Mouse (Mus musculus) kidney, postnatal 25 days (tissue): ENCODE results near the gene Clmn.

Source experiments
- DNase-seq, 2 experiments: peaks; one replicate each; pipeline ENCODE4 v3.0.0; 2021; ENCODE audit warnings: mixed read lengths in 2 of 2

Gene Clmn

DNA sequence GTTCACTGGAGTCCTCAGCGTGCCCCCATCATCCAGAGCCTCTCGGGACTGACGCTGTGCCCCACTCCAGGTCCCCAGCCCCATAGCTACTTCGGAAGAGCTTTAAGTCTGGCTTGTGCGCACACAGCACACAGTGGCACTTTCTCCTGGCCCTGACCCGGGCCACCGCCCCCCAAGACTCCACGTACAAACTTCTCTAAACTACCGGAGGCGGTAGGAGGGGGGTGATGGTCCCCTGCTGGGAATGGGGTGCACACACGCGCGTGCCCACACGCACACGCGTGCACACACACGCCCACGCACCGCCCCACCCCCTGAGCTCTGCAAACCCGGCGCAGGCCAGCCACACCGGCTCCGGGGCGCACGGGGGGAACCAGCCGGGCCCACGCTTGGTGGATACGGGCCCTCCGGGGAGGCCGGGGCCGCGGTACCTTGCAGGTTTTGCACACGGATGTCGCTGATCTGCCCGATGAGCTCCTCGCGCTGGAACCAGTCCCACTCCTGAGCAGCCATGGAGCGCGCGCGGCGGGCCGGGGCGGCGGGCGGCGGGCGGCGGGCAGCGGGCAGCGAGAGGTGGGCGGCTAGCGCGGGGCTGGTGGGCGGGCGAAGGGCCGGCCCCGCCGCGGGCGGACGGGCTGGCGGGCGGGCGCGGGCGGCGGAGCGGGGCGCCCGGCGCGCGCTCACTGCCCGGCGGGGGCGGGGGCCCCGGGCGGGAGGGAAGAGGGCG, at the start of gene Clmn:
Gene Clmn (minus strand): TSS at position 638 of the 727 bp plus-strand sequence.
- DNase-seq = peak; percentile 48 to 76

DNA sequence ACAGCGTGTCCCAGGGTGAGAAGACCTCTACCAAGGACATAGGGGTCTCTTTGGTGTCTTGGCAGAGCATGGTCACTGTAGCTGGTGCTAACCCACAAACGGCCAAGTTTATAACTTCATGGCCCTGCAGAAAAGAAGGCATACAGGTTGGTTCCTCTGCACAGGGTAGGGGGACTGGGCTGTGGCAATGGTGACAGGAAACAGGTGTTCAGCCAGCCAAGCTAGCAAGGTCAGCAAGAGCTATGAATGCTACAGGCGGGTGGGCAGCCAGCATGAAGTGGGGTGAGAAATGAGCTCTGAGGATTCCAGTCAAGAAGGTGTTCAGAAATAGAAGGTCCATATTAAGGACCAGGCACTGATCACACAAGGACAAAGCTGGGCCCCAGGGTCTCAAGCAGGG, 48.1 kb upstream of the Clmn start:
- no peak for DNase-seq

GRCm38 (mm10) chr12:104912281-104912933, 47.5 kb upstream of the Clmn start:
- no peak for DNase-seq

DNA sequence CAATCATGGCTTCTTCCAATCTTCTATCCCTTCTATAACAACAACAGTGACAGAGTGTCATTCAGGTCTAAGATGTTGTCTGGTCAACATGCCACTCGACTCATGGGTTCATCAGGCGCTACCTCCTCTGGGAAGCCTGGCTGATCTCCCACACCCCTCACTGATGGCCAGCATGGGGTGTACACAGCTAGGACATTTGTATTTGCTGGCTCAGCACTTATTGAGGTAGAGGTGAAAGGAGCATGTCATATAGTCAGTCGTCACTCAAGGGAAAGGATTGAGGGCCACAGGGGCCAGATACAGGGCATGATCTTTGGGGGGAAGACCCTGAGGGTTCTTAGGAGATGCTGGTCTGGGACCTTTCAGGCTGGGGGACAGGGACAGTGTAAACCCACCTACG, 44.9 kb upstream of the Clmn start:
- DNase-seq = no peak

DNA sequence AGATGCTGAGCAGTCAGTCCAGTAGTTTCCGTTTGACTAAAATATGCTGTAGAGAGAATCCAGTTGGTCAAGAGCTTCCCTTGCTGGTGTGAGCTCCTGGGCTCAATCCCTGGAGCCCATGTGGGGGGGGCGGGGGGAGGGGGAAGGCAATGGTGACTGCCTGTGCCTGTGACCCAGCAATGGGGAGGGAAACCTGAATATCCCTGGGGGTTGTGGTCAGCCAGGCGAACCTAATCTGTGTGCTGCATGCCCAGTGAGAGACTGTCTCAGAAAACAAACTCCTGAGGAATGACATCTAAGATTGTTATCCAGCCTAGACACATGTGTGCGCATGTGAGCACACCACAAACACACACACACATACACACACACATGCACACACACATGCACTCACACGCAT, 44.1 kb upstream of the Clmn start:
- peak in 1 of 2 experiments; percentile 52 for DNase-seq

GRCm38 (mm10) chr12:104908024-104908781, 43.3 kb upstream of the Clmn start:
- DNase-seq = no peak

DNA sequence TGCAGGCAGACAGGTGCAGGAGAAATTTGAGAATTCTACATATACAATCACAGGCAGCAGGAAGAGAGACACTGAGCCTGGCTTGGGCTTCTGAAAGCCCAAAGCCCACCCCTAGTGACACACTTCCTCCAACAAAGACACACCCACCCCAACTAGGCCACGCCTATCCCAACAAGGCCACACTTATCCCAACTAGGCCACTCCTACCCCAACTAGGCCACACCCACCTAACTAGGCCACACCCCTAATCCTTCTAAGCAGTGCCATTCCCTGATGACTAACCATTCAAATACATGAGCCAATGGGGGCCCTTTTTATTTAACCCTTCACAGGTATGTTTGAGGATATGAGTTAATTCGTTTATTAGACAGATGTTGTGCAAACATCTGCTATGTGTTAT, 42.3 kb upstream of the Clmn start:
- DNase-seq = no peak

- DNase-seq = peak in 1 of 2 experiments; percentile 57
These were observed 39.3 kb upstream of the Clmn start for GRCm38 (mm10) chr12:104904138-104904537.

- no peak for DNase-seq
These were observed 37.6 kb upstream of the Clmn start for GRCm38 (mm10) chr12:104902392-104903053.

DNA sequence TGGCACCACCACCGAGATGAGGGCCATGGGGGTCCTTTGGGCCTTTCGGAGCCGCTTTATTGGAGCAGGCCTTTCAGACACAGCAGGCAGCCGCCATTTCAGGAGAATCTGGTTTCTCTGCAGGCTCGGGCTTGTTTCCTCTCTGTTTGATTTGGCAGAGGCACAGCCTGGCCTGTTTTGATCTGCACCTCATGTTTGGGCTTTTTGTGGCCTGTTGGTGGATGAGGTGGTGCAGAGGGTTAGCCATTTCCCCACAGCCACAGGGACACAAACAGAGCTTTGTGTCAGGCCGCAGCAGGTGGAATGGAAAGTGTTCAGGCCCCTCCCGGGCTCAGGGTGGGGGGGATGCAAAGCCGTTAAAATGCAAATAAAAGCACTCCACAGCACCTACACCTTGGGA, 36.4 kb upstream of the Clmn start:
- DNase-seq = no peak

- peak in 1 of 2 experiments; percentile 51 for DNase-seq
These were observed 35.0 kb upstream of the Clmn start for GRCm38 (mm10) chr12:104899835-104900234.

- peak; percentile 29 to 54 for DNase-seq
These were observed 34.3 kb upstream of the Clmn start for GRCm38 (mm10) chr12:104899161-104899560.

DNA sequence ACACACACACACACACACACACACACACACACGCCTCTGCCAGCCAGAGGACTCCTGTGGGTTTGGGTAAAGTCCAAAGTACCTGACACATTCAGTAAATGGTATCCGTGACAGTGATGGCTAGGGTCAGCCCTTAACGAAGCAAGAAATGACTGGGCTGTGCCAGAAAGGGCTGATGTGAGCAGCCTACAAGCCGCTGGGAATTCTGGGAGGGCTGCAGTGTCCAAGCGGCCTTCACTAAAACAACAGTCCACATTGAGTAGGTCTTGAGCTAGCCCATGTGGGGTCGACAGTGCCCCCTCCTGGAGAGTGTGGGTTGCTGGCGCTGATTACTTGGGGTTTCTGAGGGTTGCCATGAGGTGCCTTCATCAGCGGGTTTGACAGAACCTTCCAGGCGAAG, 33.8 kb upstream of the Clmn start:
- DNase-seq = peak; percentile 56 to 82

GRCm38 (mm10) chr12:104897051-104897618, 32.3 kb upstream of the Clmn start:
- DNase-seq = peak; percentile 59 to 89

DNA sequence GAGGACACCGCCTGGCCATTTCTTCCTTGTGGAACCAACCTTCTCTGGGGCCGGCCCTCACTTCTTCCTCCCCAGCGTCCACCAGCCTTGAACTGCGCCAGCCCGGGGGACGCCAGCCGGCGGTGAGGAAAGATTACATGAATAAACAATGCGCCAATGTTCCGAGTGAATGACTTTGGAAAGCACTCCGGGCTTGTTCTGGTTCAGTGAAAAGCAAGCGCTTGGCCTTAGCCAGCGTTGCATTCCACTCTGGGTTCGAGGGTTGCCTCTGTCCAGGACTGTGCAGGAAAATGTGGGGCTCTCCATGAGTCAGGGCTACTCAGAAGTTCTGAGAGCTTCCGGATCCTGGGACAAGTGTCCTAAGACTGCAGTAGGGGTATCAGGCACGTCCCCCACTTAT, 31.8 kb upstream of the Clmn start:
- peak; percentile 79 to 91 for DNase-seq

DNA sequence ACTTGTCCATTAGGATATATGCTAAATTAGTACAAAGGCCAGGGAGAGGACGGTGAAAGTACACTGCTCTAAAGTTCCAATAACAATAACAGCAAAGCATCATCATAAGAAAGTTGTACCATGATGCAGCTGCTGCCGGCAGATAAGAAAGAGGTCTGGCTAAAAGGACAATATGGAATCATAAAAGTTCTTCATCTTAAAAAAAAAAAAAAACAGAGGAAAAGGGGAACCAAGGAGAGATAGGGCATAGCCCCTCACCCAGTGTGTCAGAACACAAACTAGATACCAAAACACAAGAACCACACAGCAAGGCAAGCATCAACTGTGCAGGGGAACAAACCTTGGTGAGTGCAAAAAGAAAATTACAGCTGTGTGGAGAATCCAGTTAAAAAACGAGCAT, 27.4 kb upstream of the Clmn start:
- no peak for DNase-seq

GRCm38 (mm10) chr12:104890066-104890465, 25.2 kb upstream of the Clmn start:
- no peak for DNase-seq

- DNase-seq = no peak
These were observed 21.2 kb upstream of the Clmn start for GRCm38 (mm10) chr12:104886104-104886503.

DNA sequence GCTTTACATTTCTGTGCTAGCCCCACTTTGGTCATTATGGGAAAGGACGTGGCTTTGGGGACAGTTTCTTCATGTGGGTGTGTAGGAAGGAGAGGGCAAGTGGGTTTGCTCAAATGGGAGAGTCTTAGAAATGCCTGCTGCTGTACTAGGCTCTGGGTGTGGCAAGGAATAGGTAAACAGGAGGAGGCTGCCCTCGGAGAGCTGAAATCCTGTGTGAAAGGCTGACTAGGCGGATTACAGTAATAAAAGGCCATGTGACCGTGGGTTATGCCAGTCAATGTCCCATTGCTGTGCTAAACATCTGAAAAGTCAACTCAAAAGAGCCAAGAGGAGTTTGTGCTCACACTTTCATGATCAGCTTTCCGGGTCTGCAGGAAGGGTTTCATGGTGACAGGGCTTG, 17.7 kb upstream of the Clmn start:
- DNase-seq = no peak

GRCm38 (mm10) chr12:104882061-104882460, 17.2 kb upstream of the Clmn start:
- DNase-seq = no peak

DNA sequence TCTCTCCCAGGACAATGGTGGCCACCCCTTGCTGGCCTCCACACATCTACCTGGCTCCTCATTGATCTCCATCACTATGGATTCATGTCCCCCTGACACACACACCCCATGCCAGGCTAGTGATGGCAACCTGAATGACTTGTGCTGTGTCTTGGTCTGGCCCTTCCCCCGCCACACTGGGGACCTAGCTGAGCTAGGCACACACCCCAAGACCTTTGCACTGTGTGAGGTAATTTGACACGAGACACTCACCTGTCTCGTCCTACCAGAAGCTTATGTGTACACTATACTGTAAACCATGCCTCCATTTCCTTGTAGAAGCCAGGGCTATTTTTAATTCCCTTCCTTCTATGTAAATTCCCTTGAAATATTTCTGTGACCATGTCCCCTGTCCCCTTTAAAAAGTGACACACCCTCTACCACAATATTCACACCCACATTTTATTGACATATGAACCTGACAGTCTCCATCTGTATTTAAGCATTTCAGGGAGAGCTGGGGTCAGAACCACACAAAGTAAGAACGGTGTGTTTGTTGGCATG, 16.7 kb upstream of the Clmn start:
- DNase-seq = no peak

GRCm38 (mm10) chr12:104880367-104880766, 15.5 kb upstream of the Clmn start:
- no peak for DNase-seq

DNA sequence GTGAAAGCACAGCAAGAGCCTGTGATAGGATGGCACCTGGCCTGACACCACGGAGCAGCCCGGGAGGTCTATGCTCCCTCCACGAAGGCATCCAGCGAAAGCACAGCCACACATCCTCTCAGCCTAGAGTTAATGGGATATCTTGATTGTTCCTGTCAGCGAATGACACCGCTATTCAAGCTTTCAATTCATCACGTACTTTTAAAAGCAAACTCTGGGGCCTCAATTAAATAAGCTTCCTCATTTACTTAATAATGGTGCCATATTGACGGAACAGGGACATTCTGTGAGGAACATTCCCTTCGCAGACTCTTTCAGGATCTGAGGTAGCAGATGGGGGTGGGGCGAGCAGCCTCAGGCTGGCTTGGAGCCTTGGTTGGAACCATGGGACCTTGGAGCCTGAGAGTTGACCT, 14.7 kb upstream of the Clmn start:
- DNase-seq = no peak
